Mouse (Mus musculus): ENCODE data around the gene Adra1d.

Adra1d gene

GRCm38 (mm10) chr2:131548330-131548729 lies 13.8 kb downstream of the Adra1d start:
- TF ChIP-seq GATA4 (IDR thresholded peaks at IDR 0.05; ENCODE audit: insufficient replicate concordance, low read length), result no peak

GRCm38 (mm10) chr2:131546745-131547408 lies 15.2 kb downstream of the Adra1d start:
- TF ChIP-seq GATA4 (IDR thresholded peaks at IDR 0.05; ENCODE audit: insufficient replicate concordance, low read length), result no peak

- no peak for TF ChIP-seq GATA4 (IDR thresholded peaks at IDR 0.05; ENCODE audit: insufficient replicate concordance, low read length)
These were observed 15.8 kb downstream of the Adra1d start for GRCm38 (mm10) chr2:131546308-131546700.

GRCm38 (mm10) chr2:131545386-131546307 lies 16.4 kb downstream of the Adra1d start:
- no peak for TF ChIP-seq GATA4 (IDR thresholded peaks at IDR 0.05; ENCODE audit: insufficient replicate concordance, low read length)

- TF ChIP-seq GATA4 (IDR thresholded peaks at IDR 0.05; ENCODE audit: insufficient replicate concordance, low read length), result no peak
These were observed 19.6 kb downstream of the Adra1d start for GRCm38 (mm10) chr2:131542531-131542930.

- no peak for TF ChIP-seq GATA4 (IDR thresholded peaks at IDR 0.05; ENCODE audit: insufficient replicate concordance, low read length)
These were observed 20.4 kb downstream of the Adra1d start for GRCm38 (mm10) chr2:131541686-131542085.

- no peak for TF ChIP-seq GATA4 (IDR thresholded peaks at IDR 0.05; ENCODE audit: insufficient replicate concordance, low read length)
These were observed 22.3 kb downstream of the Adra1d start for GRCm38 (mm10) chr2:131539780-131540179.

GRCm38 (mm10) chr2:131538341-131538740 lies 23.7 kb downstream of the Adra1d start:
- TF ChIP-seq GATA4 (IDR thresholded peaks at IDR 0.05; ENCODE audit: insufficient replicate concordance, low read length), result no peak

- TF ChIP-seq GATA4 (IDR thresholded peaks at IDR 0.05; ENCODE audit: insufficient replicate concordance, low read length), result no peak
These were observed 26.9 kb downstream of the Adra1d start for GRCm38 (mm10) chr2:131535168-131535567.

GRCm38 (mm10) chr2:131531271-131531670 lies 30.8 kb downstream of the Adra1d start:
- no peak for TF ChIP-seq GATA4 (IDR thresholded peaks at IDR 0.05; ENCODE audit: insufficient replicate concordance, low read length)

- TF ChIP-seq GATA4 (IDR thresholded peaks at IDR 0.05; ENCODE audit: insufficient replicate concordance, low read length), result no peak
These were observed 31.5 kb downstream of the Adra1d start for GRCm38 (mm10) chr2:131530623-131531008.

- TF ChIP-seq GATA4 (IDR thresholded peaks at IDR 0.05; ENCODE audit: insufficient replicate concordance, low read length), result no peak
These were observed 32.0 kb downstream of the Adra1d start for GRCm38 (mm10) chr2:131529898-131530622.

GRCm38 (mm10) chr2:131527061-131527460 lies 35.0 kb downstream of the Adra1d start:
- no peak for TF ChIP-seq GATA4 (IDR thresholded peaks at IDR 0.05; ENCODE audit: insufficient replicate concordance, low read length)

- TF ChIP-seq GATA4 (IDR thresholded peaks at IDR 0.05; ENCODE audit: insufficient replicate concordance, low read length), result no peak
These were observed 41.3 kb downstream of the Adra1d start for GRCm38 (mm10) chr2:131520743-131521142.

GRCm38 (mm10) chr2:131518790-131519189 lies 43.3 kb downstream of the Adra1d start:
- TF ChIP-seq GATA4 (IDR thresholded peaks at IDR 0.05; ENCODE audit: insufficient replicate concordance, low read length), result no peak
